Mouse (Mus musculus) hindbrain, embryonic 16.5 days (tissue): ENCODE results near the gene Tmem41b. TPM values are rescaled to one million over a fixed set of nuclear protein-coding genes. Genes with fewer than 3 reads are reported as not detected.
"Not testable (repeated sequence)": the region's sequence is repeated elsewhere in the genome, so short reads cannot be mapped to it uniquely, and the experiment has no call there.

Source experiments
- ATAC-seq: fragments of 200-750 bp; cut with Nextera tagmentation; 2 replicates; pipeline ENCODE4 v1.8.0; 2017; ENCODE audit warnings: moderate TSS enrichment, moderate library complexity
- H3K27ac ChIP-seq: fragments of 300-500 bp; sonication (generic); 2 replicates; pipeline ENCODE4 v1.5.1; 2014; ENCODE audit warnings: low read depth, mild to moderate bottlenecking, control low read depth, low read length, moderate library complexity
- H3K27me3 ChIP-seq: fragments of 300-500 bp; sonication (generic); replicated peaks from 2 replicates; pipeline ENCODE4 v1.6.1; 2014; ENCODE audit warnings: low read length; ENCODE audit not compliant: control insufficient read depth, insufficient read depth
- H3K36me3 ChIP-seq: fragments of 300-500 bp; sonication (generic); 2 replicates; pipeline ENCODE4 v1.6.1; 2014; ENCODE audit warnings: mild to moderate bottlenecking, low read length, moderate library complexity, mixed read lengths; ENCODE audit not compliant: control insufficient read depth, insufficient read depth
- H3K4me1 ChIP-seq: fragments of 300-500 bp; sonication (generic); 2 replicates; pipeline ENCODE4 v1.6.1; 2014; ENCODE audit warnings: low read depth, low read length; ENCODE audit not compliant: control insufficient read depth, insufficient read depth
- H3K4me2 ChIP-seq: fragments of 300-500 bp; sonication (generic); 2 replicates; pipeline ENCODE4 v1.6.1; 2014; ENCODE audit warnings: mild to moderate bottlenecking, low read length, control low read depth, moderate library complexity
- H3K4me3 ChIP-seq: fragments of 300-500 bp; sonication (generic); 2 replicates; pipeline ENCODE4 v1.5.1; 2014; ENCODE audit warnings: mild to moderate bottlenecking, low read length, control low read depth, moderate library complexity
- H3K9ac ChIP-seq: fragments of 300-500 bp; sonication (generic); 2 replicates; pipeline ENCODE4 v1.6.1; 2014; ENCODE audit warnings: low read depth, mild to moderate bottlenecking, control low read depth, low read length, moderate library complexity
- H3K9me3 ChIP-seq: fragments of 300-500 bp; sonication (generic); 2 replicates; pipeline ENCODE4 v1.6.1; 2014; ENCODE audit warnings: mild to moderate bottlenecking, low read length, moderate library complexity; ENCODE audit not compliant: control insufficient read depth
- WGBS: fragments of 180-500 bp; shearing (Covaris S2); extraction: QIAGEN DNeasy Blood & Tissue Kit; methylation state at CpG from one replicate; pipeline ENCODE4 v1.1.7; 2014; 5-methylcytosine and 5-hydroxymethylcytosine counted together
- polyA plus RNA-seq: library from polyadenylated mRNA; unstranded; fragments of >200 nt; fragmentation: Nextera tagmentation; extraction: Ambion mirVana; gene quantifications from 2 replicates; pipeline ENCODE4 v1.2.1, GENCODE M21; 2015

Tmem41b gene
- polyA plus RNA-seq, 1 experiment from 2014 or later, result 65.8 TPM

DNA sequence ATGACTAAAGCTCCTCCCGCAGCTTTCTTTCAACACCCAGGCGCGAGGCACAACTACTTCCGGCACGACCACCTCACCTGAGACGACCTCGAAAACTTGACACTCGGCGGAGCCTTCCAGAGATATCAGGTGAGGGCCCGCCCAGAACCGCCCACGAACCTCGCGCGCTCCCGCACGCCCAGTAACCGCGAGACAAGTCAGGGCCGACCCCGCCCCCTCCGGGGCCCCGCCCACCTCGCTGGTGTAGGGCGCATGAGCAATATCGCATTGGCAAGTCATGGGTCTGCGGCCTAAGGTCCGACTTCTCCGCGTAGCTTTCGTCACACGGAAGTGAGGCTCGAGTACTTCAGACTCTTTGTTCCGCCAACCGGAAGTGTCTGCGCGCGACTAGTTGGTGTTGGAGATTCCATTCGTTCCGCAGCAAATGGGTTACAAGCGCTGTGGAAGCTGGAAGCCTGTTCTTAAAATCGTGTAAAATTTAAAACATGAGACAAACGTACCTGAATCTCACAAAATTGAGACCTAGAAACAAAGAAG lies 528 bp downstream of the Tmem41b start:
- Histone ChIP-seq H3K9me3 (no peaks in the 10 kb centered on the region), H3K9ac (peak overlapping the region; percentile 77), H3K4me3 (peak overlapping the region; percentile 66), H3K4me2 (peak overlapping the region; percentile 80), H3K4me1 (peaks cover 11% of the 10 kb centered on the region), H3K36me3 (peaks cover 6% of the 10 kb centered on the region; the same call in 1 of the 2 replicates), H3K27ac (peak overlapping the region; percentile 87), H3K27me3 (no peaks in the 10 kb centered on the region)
- under 1% methylated on average over 43 of the region's 43 CpGs for WGBS
- ATAC-seq, result peak; percentile 99

DNA sequence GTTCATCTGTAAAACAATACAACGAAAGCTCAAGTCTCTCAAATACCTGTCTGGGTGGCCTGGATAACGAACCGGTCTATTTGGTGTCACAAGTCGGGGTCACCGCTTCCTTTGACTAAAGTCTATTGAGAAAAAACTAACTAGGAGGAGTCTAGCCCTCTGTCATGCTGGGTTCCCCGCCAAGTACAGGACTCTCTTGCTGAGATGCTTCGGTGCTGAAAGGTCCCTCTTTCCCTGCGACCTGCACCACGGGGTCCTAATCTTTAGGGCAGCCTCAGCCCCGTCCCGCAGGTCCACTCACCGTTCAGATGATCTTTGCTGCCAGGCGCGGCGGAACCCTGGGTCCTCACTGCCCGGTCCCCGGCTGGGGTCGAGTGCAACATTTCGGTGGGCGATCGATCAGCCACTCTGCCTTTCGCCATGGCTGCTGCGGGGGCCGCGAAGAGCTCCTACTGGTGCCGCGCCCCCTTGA lies 1.0 kb downstream of the Tmem41b start:
- WGBS, result under 1% methylated on average over 27 of the region's 27 CpGs
- Histone ChIP-seq H3K4me2 (peak overlapping the region; percentile 54), H3K36me3 (peaks cover 7% of the 10 kb centered on the region; the same call in 1 of the 2 replicates), H3K4me3 (peak overlapping the region; percentile 66), H3K9ac (peak overlapping the region; percentile 77), H3K4me1 (peaks cover 11% of the 10 kb centered on the region), H3K27ac (peak overlapping the region; percentile 74), H3K9me3 (no peaks in the 10 kb centered on the region), H3K27me3 (no peaks in the 10 kb centered on the region)
- ATAC-seq, result no peak

DNA sequence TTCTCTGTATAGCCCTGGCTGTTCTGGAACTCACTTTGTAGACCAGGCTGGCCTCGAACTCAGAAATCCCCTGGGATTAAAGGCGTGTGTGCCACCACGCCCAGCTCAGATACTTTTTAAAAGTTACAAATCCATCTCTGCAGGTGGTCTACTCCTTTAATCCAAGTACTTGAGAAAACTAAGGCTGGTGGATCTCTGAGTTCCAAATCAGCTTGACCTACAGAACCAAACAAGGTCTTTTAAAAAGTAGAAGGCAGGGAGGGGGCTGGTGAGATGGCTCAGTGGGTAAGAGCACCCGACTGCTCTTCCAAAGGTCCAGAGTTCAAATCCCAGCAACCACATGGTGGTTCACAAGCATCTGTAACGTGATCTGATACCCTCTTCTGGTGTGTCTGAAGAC lies 2.1 kb downstream of the Tmem41b start:
- H3K27ac ChIP-seq, ATAC-seq, H3K27me3 ChIP-seq, H3K9ac ChIP-seq, H3K4me3 ChIP-seq, H3K9me3 ChIP-seq: not testable (repeated sequence)
- peak overlapping the region; percentile 54 for H3K4me2 ChIP-seq
- 82% methylated on average over 5 of the region's 5 CpGs for WGBS
- peaks cover 13% of the 10 kb centered on the region for H3K36me3 ChIP-seq
- H3K4me1 ChIP-seq, result peaks cover 11% of the 10 kb centered on the region

DNA sequence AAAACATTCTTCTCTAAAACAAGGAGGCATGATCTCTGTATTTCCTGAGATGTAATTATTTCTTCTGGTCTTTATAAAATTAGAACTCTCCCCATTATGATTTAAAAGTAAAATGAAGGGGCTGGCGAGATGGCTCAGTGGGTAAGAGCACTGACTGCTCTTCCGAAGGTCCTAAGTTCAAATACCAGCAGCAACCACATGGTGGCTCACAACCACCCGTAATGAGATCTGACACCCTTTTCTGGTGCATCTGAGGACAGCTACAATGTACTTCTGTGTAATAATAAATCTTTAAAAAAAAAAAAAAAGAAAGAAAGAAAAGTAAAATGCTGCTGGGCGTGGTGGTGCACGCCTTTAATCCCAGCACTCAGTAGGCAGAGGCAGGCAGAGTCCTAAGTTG lies 9.6 kb downstream of the Tmem41b start:
- H3K27me3 ChIP-seq, result not testable (repeated sequence)

DNA sequence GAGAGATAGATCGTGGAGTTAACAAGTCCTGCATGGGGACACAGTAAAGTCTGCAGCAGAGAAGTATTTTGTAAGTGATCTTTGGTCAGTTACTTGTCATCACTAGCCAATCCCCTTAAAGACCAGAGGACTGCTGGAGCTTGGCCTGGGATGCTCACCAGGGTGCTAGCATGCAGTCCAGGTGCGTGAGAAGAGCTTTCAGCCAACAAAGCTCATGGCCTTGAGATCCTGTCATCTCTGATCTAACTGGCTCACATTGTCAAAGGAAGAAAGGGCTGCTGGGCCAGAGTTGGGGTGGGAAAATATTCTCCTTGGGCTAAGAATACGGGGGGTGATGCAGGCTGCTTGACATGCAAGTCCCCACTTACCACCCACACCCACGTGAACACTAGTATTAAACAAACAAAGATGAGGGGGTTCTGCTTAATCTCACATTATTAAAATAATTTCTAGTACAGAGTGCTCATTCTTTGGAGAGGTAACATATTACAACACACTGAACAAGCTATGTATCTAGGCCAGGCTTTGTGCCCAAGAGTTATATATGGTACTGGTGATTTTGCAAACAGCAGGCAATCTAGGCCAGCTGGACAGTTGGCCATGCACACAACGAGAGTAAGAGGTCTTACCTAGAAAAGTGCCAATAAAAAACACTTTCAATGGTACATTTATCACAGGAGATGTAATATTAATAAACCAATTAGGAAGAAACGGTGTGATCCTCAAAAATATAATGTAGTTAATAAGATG lies 10.6 kb downstream of the Tmem41b start:
- no peak for ATAC-seq
- no peak overlapping the region for H3K4me3 ChIP-seq
- H3K9me3 ChIP-seq, result no peaks in the 10 kb centered on the region
- 94% methylated on average over 6 of the region's 6 CpGs for WGBS
- H3K27me3 ChIP-seq, result no peaks in the 10 kb centered on the region
- no peaks in the 10 kb centered on the region for H3K4me1 ChIP-seq
- no peak overlapping the region for H3K4me2 ChIP-seq
- no peak overlapping the region for H3K27ac ChIP-seq
- H3K36me3 ChIP-seq, result peaks cover 29% of the 10 kb centered on the region
- no peak overlapping the region for H3K9ac ChIP-seq

More for the DNA sequence above, 9.6 kb downstream of the Tmem41b start:
- not testable (repeated sequence) for H3K27ac ChIP-seq, H3K4me2 ChIP-seq, ATAC-seq, H3K4me3 ChIP-seq, H3K9ac ChIP-seq, H3K4me1 ChIP-seq, H3K9me3 ChIP-seq
- 72% methylated on average over 5 of the region's 5 CpGs for WGBS
- H3K36me3 ChIP-seq, result peaks cover 35% of the 10 kb centered on the region

DNA sequence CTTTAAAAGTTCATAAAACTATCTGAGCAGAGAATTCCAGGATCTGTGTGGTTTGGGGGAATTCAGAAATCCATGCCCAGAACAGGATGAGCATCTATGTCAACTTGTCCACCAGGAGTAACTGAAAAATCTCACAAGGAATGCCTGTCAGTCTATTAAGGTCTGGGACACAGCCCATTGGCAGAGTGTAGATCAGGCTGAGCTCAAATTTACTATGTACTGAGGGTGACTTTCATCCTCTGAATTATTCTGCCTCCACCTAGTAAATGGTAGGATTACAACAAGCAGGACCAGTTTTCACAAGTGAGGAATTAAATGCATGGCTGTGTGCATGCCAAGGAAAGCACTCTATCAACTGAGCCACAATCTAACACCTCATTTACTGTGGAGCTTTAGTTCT lies 17.2 kb downstream of the Tmem41b start:
- ATAC-seq, result no peak
- Histone ChIP-seq H3K36me3 (no peaks in the 10 kb centered on the region), H3K4me1 (peaks cover 4% of the 10 kb centered on the region; the same call in 1 of the 2 replicates)

DNA sequence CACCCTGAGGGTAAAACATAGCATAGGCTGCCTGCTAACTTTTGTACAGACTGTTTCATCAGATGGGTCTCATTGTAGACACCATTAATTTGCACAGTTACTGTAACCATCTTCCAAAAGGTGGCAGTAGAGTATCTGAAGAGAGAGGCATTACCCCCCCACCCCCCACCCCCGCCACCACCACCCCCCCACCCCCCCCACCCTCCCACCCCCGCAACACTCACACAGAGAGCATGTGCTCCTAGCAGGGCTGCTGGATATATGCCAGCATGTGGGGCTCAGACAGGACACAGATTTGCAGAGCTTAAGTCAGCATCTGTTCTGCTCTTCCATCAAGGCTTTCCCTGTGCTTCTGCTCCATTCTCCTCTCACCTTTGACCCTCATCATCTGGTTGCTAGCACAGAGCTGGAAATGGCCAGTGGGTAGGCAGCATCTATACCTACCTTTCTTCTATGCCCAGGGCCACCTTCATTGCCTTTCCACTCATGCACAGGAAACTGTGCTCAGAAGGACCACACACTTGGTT lies 17.7 kb downstream of the Tmem41b start:
- Histone ChIP-seq H3K4me2 (no peak overlapping the region), H3K4me3 (no peak overlapping the region), H3K27me3 (no peaks in the 10 kb centered on the region), H3K9ac (0 out of 2 replicates have a peak overlapping the region, but pooled peaks have one; percentile 31), H3K27ac (peak overlapping the region; percentile 59; the same call in 1 of the 2 replicates), H3K36me3 (no peaks in the 10 kb centered on the region), H3K9me3 (no peaks in the 10 kb centered on the region), H3K4me1 (peaks cover 4% of the 10 kb centered on the region; the same call in 1 of the 2 replicates)
- peak; percentile 64 for ATAC-seq
- WGBS, result no CpG with 5 or more reads among the region's 2 CpGs

More for the DNA sequence above, 17.2 kb downstream of the Tmem41b start:
- Histone ChIP-seq H3K27me3 (no peaks in the 10 kb centered on the region), H3K27ac (peak overlapping the region; percentile 59; the same call in 1 of the 2 replicates), H3K9ac (no peak overlapping the region), H3K9me3 (no peaks in the 10 kb centered on the region), H3K4me3 (no peak overlapping the region), H3K4me2 (no peak overlapping the region)

DNA sequence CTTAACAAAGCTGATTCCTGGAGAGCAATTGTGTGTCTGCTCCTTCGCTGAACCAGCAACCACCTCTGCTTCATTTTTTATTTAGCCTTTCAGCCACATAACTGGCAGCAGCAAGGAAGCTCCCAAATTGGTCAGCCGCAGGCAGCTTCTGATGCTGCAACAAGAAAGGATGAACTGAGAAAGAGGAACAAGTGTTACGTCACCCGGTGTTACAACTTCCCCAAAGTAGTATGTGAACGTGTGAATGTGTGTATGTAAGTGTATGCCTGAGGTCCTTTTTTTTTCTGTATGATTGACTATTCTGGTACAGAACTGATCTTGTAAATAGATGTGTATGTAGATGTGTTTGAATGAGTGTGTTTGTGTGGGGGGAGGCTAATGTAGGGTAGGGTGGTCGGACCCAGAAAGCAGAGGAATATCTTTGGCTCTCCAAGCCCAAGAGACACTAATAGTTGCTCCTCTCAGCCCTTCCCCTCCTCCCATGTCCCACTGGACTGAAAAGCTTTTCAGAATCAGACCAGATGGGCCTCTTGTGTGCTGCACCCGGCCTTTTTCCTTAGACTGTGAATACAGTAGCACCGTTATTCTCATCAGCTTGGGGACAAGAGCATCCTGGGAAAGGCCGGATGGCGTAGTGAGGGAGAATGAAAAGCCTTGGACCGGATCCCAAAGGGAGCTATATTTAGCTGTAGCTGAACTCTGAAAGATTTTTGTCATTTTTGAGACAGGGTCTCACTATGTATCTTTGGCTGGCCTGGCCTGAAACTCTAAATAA lies 18.7 kb downstream of the Tmem41b start:
- Histone ChIP-seq H3K4me3 (no peak overlapping the region), H3K9me3 (no peaks in the 10 kb centered on the region), H3K27me3 (no peaks in the 10 kb centered on the region), H3K4me1 (peaks cover 4% of the 10 kb centered on the region; the same call in 1 of the 2 replicates), H3K9ac (no peak overlapping the region), H3K27ac (peak overlapping the region; percentile 70), H3K36me3 (no peaks in the 10 kb centered on the region), H3K4me2 (no peak overlapping the region)
- WGBS, result 43% methylated on average over 11 of the region's 11 CpGs
- ATAC-seq, result peak; percentile 86
